Mouse (Mus musculus) ZHBTc4 (cell line): ENCODE measurements at regions not wholly inside any gene's neighbourhood (a gene's known extent, or its start where the extent isn't known, plus 50 kb on each side); places are given as distances from the start of the nearest gene placed in this dataset.

Experiments
- DNase-seq: peaks from one replicate; pipeline ENCODE4 v3.0.0-alpha.2; 2011; ENCODE audit warnings: low read depth, low spot score

DNA sequence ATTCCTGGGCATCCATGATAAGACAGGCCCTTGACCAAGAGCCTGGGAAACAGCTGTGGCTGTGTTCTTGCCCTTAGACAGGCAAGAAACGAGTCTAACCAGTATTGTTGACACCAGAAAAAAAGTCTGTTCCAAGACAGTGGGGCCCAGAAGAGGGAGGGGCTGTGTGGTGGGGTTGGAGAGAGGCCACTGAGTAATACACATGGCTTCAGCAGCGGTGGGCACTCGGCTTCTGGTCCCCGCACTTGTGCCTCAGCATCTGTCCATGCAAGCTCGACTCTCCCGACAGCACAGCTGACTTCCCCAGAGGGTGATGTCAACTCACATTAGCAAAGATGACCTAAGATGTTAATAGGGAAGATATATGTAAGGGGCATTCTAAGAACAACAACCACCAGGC, 110.9 kb upstream of the Tle3 start:
- DNase-seq, result no peak

DNA sequence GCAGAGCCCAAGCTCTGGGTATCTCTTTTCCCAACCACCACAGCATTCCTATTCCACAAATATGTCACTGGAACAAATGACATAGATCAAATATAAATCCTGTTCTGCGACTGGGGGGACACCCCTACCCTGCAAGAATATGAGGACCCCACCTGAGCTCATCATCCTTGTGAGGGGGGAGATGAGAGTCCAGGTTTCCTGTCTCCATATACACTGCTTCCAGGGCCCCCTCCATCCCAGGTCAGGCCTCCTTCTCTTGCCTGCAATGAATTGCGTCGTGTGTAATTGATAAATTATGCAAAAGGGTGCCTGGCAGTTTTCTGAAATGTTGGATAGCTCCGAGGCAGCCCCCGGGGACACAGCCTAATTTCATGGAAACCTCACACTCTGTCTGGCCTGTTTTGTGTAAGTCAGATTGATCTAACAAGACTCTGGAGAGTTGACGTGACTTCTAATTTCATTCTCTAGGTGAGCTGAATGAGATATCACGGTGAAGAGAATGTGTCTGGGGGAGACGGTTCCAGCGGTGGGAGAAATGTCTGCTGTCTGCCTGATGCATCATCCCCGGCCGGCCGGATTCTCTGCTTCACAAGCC, 110.3 kb upstream of the Tle3 start:
- no peak for DNase-seq

DNA sequence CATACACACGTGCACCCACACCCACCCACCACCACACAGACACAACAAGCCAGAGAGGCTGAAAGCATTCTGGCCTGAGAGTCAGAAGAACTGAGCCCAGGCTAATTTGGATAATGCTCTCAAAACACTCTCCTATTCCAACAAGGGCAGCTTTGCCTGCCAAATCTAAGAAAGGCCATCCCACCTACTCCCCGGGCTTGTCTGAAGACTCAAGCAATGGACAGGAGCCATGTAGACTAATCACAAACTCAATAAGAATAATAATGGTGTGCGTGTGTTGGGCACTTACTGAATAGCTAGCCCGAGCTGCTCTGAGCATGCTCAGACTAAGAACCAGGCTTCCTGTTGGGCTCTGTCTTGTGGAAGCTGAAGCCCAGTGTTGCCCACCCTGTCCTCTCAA, 108.8 kb upstream of the Tle3 start:
- DNase-seq, result no peak

DNA sequence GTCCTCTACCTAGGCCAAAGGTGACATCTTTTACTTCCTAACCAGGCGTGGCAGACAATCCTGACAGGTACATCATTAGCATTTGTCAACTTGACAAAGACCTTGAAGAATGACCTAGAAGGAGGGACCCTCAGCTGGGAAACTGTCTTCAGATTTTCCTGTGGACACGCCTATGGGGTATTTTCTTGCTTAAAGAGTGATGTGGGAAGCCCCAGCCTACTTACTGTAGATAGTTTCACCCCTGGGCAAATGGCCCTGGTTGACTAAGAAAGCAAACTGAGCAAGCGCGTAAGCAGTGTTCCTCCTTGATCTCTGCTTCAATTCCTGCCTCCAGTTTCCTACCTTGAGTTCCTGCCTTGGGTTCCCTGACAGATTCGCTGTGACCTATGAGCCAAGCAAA, 106.7 kb upstream of the Tle3 start:
- no peak for DNase-seq

DNA sequence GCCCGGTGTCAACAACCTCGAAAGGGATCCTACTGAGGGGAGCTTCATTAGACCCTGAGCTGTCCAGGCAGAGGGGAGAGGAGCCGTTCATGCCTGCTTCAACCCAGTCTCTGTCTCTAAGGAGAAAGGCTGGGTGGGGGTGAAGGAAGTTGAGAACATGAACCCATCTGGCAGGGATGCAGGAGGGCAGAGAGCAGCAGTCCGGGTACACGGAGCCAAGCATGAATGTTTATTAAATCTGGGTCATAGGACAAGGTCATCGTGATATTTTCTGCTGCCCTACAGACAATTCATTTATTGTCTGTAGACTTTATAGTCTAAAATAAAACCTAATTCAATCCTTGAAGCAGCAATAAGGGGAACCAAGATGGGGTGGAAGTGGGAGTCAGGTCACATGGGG, 105.2 kb upstream of the Tle3 start:
- no peak for DNase-seq

DNA sequence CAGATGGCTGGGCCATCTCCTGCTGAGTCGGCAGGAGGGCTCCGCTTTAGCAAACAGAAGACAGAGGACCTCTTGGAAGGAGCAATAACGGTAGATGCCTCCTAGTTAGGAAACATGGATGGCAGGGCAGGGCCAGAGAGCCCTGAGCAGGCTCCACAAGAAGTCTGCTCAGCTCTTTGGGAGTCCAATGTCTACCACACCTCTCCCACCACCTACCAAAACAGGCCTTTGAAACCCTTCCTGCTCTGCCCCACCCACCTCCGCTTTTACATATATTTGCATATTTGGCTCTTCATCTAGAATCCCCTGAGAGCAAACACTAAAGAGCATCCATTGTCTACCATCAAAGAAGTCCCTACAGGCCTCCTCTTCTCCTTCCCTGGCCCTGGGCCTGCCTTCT, 104.6 kb upstream of the Tle3 start:
- peak; percentile 93 for DNase-seq

DNA sequence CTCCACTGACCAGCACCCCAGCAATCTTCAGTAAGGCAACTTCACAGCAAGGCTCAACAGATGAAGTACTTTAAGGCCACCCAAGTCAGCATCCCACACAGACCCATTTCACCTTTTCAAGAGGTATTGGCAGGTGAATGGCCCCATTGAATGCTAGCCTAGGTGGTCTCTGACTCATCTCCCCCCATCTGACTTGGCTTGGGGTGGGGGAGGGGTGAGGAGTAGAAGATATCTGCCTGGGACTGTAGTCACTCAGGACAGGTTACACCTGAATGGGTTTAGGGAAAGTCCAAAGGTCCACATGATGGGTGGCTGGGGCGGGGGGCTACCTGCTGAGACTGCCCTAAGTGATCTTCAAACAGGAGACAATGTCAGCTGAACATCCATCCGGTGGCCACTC, 104.0 kb upstream of the Tle3 start:
- no peak for DNase-seq

DNA sequence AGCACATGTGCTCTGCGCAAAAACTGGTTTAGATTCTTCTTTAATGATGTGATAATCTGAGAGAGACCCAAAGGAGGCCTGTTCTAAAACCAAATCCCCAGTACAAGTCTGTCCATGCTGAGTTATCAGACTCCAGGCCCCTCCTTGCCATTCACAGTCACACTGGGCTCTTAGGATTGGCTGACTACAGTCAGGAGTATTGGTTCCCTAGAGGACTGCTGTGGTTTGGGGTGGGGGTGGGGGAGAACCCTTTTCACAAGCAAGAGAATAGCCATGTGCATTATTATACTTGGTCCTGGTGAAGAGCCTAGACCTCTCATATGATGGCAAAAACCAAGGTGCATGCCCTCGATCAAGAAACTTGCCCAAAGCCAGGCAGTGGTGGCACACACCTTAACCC, 103.5 kb upstream of the Tle3 start:
- DNase-seq, result no peak

DNA sequence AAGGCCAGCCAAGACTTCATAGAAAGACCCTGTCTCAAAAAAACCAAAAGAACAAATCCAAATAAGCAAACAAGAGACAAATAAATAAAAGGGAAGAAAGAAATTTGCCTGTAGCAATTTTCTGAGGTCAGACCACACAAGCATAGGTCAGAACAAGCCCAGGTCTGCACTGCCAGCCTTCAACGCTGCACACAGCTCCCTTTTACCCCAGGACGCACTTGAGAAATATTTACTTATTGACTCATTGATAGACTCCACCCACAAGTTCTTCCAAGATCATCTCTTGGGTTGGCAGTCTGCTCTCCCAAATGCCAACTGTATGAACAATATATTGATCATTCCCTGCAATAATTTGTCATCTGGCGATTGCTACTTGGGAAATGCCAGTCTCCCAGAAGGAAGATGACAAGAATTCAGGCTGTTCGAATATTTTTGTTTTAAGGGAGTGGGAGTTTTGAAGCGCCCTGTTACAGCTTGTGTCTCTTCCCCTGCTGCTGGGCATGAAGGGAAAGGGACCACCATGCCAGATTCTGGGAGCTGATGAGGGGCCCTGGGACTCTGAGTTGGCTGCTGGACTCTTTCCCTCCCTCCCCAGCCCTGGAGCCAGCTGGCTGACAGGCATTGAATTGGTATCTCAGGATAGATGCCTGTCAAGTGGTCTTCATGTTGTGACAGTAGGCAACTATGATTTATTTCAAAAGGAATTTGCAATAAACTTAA, 102.9 kb upstream of the Tle3 start:
- no peak for DNase-seq

DNA sequence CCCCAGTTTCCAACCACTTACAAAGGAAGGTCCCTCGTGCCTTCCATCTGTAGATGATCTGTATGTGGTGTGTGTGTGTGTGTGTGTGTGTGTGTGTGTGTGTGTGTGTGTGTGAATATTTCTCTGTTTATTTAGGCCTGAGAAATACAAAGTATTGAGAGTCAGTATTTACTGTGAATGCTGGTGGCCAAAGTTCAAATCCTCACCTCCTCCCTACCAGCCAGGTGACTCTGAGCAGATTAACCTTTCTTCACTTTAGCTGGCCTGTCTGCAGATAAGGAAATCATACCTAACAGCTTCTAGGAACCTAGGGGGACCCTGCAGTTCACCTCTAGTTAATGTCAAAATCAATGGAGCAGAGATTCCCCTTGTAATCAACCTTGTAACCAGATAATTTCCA, 100.9 kb upstream of the Tle3 start:
- no peak for DNase-seq

DNA sequence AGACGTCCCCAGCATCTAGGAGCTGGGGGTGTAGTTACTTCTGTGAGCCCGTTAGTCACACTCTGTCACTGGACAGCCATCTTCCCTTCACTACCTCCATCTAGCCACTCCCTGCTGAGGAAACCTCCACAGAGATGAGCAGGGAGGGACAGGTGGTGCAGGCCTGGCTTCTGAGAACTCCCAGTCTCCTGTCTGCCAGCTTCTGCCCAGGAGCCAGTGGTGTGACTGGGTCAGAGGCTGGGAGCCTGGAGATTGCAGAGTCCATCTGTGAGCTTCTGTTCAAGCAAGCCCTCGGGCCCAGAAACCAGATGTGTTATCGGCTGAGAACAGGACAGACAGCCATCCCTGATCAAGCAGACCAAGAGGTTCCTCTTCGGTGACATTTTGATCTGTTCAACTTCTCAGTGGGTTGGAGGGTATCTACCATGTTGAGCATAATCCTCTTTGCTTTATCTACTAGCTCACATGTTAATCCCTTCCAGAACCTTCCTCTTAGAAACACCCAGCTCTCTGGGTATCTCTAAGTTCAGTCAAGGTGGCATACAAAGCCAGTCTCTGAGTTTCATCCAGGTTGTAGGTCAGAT, 100.3 kb upstream of the Tle3 start:
- DNase-seq, result no peak

DNA sequence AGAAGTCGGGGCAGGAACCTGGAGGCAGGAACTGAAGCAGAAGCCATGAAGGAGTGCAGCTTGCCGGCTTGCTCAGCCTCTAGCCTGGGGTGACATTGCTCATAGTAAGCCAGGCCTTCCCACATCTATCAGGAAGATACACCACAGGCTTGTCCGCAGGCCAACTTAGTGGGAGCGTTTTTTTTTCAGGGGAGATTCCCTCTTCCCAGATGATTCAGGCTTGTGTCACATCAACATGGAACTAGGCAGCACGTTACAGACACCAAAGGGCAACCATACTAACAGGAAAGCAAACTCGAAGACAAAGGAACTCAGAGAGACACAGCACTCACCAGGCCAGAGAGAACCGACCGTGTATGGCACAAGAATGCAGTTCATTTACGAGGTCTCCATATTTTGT, 98.1 kb upstream of the Tle3 start:
- DNase-seq, result no peak

DNA sequence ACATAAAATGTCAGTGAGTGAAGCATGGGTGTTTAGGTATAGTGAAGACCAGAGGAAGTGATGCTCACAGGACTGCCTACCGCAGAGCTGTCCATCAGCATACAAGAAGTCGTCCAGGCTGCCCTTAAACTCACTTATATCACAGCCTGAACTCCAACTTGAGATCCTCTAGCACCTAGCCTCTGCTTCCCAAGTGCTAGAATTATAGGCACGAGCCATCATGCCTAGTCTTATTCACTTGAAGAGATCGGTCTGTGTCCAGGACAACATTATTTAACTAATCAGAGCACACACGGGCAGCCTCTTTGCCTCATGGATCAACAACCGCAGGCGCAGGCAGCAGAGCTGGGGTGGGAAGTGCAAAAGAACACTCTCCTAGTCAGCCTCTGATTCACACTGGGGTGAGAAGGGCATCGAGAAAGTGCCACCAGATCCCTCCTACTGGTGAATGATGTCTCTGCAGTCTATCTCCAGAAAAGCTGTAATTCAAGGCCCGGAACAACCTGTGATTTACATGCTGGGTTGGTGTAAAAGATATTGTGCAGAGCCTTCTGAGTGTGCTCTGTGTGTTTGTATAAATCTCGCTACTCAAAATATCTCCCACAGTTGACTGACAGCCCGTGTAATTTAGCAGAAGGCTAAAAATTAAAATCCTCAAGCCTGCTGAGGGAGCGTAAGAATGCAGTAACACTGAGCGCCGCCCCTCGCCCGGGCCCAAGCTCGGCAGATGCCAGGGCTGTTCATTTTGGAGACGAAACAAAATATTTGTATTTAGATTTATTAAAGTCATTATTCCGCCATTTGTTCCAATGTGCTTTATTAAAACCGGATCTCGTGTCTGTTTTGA, 94.6 kb upstream of the Tle3 start:
- peak; percentile 81 for DNase-seq

DNA sequence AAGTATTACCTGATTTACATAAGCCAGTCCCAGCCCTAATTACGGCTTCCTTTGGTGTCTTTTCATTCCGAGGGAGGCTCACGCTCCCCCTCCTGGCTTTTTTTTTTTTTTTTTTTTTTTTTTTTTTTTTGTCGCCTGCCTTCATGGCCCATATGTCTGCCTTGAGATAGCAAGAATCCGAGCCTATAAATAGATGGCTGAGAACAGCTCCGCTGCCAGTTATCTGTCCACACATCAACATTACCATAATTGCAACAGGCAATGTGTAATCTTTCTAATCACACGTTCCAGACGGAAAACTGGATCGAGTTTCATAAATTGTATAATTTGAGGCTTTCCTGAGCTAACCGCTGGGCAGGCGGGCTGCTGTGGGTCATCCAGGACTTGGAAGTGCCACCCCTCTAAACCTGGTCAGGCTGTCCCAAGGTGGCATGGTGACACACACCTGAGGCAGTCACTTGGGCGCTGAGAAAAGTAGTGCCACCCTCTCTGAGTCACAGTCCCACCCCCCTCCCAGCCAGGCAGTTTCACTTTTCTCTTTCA, 93.9 kb upstream of the Tle3 start:
- DNase-seq, result no peak

DNA sequence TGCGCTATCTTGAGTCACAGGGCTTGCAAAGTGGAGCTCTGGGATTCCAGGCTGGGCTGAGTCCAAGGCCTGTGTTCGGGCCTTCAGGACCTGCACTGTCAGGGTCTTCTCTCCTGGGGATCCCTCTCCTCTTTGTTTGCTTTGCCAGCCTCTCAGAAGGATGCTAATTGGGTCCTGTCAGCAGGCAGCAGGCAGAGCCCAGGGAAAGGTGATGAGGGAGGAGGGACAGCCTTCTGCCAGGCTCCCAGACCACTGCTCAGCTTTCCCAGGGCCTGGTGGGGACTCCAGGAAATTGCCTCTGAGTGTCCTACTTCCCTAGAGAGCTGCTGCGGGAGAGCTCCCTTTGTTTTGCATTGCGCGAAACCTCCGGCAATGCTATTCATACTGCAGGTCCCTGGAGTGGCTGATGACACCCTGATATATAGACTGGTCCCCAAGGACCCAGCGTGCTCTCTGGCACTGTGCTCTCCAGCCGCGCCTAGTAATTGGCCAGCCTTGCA, 93.1 kb upstream of the Tle3 start:
- no peak for DNase-seq

DNA sequence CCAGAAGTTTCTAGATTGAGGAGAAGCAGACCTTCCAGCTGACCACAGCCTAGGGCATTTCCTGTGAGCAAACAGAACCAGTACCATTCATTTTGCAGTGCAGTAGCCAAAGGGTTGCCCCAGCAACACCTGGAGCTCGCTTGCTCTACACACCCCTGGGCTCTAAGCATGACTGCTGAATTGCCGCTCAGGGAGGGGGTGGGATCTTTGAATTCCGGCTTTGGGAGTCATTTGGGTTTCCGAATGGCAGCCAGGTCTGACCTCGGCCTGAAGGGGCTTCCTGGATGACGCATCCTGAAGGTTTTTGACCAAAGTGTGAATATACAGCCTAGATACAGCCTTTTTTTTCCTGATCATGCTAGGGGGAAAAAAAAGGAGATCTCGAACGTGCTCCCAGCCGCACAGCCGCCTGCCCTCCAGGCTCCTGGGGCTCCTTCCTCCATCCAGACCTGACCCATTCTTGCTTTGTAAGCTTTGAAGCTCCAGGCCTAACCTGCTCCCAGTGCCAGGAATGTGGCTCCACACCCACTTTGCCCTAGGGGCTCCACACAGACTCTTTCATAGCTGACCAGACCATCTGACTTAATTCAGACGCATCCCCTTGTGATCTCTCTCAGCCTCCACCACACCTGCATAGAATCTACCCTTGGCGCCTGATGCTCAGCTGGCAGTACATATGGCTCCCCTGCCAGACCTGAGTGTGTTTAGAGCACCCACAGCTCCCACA, 91.1 kb upstream of the Tle3 start:
- peak; percentile 92 for DNase-seq

DNA sequence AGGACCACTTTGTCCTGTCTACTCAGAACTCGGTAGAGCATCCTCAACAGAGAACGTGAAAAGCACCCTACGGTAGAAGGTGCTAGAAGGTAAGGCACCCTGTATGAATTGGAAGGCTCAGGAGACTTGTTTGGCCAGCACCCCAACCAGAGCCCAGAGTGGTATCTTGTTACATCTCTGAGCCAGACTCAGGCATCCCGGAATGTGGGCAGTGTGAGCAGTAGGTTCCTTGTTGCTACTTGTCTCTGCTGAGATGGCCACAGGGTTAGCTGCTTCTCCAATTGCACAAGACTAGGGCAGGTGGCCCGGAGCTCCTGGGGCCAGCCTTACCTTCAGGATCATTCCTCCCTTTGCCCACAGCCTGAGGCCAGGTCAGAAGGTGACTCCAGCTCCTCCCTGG, 88.9 kb upstream of the Tle3 start:
- no peak for DNase-seq

DNA sequence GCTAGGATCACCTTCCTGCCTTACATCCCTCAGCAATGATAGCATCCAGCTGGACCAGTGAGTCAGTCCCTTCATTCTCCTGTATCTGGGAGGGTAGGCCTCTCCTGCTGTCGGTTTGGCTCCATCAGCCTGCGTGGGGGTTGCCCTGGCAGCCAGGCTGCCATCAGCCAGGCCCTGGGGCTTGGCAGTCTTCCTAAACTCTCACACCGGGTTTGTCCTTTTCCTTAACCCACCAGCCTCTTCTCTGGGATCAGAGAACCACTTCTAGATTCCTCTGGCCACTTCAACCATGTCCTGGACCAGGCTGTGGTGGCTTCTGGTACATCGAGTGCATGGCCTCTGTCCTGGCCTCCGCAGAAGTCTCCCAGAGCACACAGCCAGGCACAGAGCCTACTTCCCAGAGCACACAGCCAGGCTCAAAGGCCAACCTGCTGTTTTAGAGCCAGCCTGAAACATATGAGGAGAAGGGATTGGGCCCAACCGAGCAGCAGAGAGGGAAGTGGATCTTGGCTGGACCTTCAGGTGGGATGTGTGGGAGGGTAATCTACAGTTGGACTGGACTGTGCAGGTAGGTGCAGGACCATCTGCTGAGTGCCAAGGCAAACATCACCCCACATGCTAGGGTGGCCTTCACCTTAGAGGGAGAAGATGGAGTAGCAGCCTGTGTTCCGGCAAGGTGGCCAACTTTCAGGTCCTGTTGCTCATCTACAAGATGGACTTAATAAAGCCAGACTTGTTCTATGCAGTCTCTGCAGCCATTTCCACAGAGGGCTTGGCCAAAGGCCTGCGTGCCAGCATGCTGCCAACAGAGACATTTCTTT, 87.8 kb upstream of the Tle3 start:
- DNase-seq, result no peak

DNA sequence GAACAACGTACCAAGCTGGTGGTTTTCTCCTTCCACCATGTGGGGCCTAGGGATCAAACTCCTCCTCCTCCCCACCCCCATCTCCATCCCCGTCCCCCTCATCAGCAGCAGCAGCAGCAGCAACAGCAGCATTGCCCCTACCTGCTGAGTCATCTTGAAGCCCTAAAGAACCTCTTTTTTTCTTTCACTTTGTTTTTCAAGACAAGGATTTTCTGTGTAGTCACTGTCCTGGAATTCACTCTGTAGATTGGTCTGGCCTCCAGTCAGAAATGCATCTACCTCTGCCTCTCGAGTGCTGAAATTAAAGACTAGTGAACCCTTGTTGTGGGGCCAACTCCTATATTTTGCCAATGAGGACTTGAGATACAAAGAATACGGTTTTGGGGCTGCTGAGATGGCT, 85.6 kb upstream of the Tle3 start:
- DNase-seq, result no peak

DNA sequence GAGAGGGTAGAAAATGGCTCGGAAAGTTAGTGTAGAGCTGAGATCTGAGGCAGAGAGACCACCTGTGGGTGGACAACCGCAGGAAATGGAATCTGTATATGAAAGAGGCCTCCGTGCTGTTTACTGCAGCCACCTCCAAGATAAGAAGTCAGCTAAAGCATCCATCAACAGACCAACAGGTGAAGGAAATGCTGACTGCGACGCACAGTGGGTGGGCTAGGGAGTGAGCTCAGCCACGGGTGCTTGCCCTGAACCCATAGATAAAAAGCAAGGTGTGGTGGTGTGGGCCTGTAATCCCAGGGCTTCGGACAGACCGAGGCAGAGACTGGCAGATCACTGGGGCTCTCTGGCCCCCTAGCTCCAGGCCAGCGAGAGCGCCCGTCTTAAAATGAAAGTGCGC, 83.0 kb upstream of the Tle3 start:
- DNase-seq, result peak; percentile 72

DNA sequence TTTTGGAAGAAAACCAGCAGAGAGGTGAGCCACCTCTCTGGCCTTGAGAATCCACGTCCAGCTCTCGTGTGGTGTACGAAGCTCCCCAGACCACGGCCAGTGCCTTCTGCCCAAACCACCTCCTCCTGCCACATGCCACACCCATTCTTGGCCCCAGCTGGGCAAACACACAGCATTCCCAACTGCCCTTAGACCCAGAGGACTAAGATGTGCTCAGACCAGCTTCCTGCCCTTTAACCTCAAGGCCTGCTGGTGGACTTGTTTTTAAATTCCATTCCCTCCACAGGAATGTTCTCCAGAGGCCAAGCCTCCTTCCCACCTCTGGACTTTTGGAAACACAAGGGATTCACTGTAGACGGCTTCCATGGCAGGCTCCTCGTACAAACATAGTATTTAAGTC, 82.5 kb upstream of the Tle3 start:
- peak; percentile 33 for DNase-seq
